Mouse (Mus musculus) stomach, embryonic 14.5 days (tissue): ENCODE measurements at regions not wholly inside any gene's neighbourhood (a gene's known extent, or its start where the extent isn't known, plus 50 kb on each side); places are given as distances from the start of the nearest gene placed in this dataset.

Experiments used
- ATAC-seq: fragments of 200-750 bp; cut with Nextera tagmentation; 2 replicates; pipeline ENCODE4 v1.8.0; 2017; ENCODE audit warnings: low read depth, moderate TSS enrichment; ENCODE audit not compliant: insufficient number of reproducible peaks, insufficient read depth, low FRiP score
- H3K27ac ChIP-seq: fragments of 300-500 bp; sonication (generic); 2 replicates; pipeline ENCODE4 v1.5.1; 2014; ENCODE audit warnings: mild to moderate bottlenecking, low read length, moderate library complexity, mixed read lengths
- H3K27me3 ChIP-seq: fragments of 300-500 bp; sonication (generic); 2 replicates; pipeline ENCODE4 v1.6.1; 2014; ENCODE audit warnings: low read length, control low read depth, mixed read lengths; ENCODE audit not compliant: control insufficient read depth, insufficient read depth
- H3K36me3 ChIP-seq: fragments of 300-500 bp; sonication (generic); 2 replicates; pipeline ENCODE4 v1.6.1; 2014; ENCODE audit warnings: mild to moderate bottlenecking, control low read depth, low read length, moderate library complexity, mixed read lengths; ENCODE audit not compliant: control insufficient read depth, insufficient read depth
- H3K4me1 ChIP-seq: fragments of 300-500 bp; sonication (generic); 2 replicates; pipeline ENCODE4 v1.6.1; 2014; ENCODE audit warnings: low read length, control low read depth, mixed read lengths; ENCODE audit not compliant: control insufficient read depth, insufficient read depth
- H3K4me2 ChIP-seq: fragments of 300-500 bp; sonication (generic); replicated peaks from 2 replicates; pipeline ENCODE4 v1.6.1; 2014; ENCODE audit warnings: low read depth, low read length, control low read depth
- H3K4me3 ChIP-seq: fragments of 300-500 bp; sonication (generic); 2 replicates; pipeline ENCODE4 v1.5.1; 2014; ENCODE audit warnings: low read depth, low read length, control low read depth
- H3K9ac ChIP-seq: fragments of 300-500 bp; sonication (generic); replicated peaks from 2 replicates; pipeline ENCODE4 v1.6.1; 2014; ENCODE audit warnings: low read depth, mild to moderate bottlenecking, control low read depth, low read length, moderate library complexity, mixed read lengths
- H3K9me3 ChIP-seq: fragments of 300-500 bp; sonication (generic); 2 replicates; pipeline ENCODE4 v1.6.1; 2016; ENCODE audit warnings: low read depth, low read length, control low read depth; ENCODE audit not compliant: control insufficient read depth
- WGBS: fragments of 180-500 bp; shearing (Covaris S2); extraction: QIAGEN DNeasy Blood & Tissue Kit; methylation state at CpG from one replicate; pipeline ENCODE4 v1.1.7; 2014; 5-methylcytosine and 5-hydroxymethylcytosine counted together

GRCm38 (mm10) chr13:118849541-118849940 lies 179.9 kb downstream of the Fgf10 start:
- no peaks in the 10 kb centered on the region for H3K9me3 ChIP-seq
- no peak overlapping the region for H3K9ac ChIP-seq
- no peaks in the 10 kb centered on the region for H3K4me1 ChIP-seq
- H3K36me3 ChIP-seq = no peaks in the 10 kb centered on the region
- H3K4me3 ChIP-seq = no peak overlapping the region
- ATAC-seq = no peak
- no peak overlapping the region for H3K4me2 ChIP-seq
- H3K27ac ChIP-seq = no peak overlapping the region
- no peaks in the 10 kb centered on the region for H3K27me3 ChIP-seq
- WGBS = 88% methylated on average over 5 of the region's 5 CpGs

GRCm38 (mm10) chr13:118850708-118851107 lies 181.1 kb downstream of the Fgf10 start:
- Histone ChIP-seq H3K27ac (no peak overlapping the region), H3K36me3 (no peaks in the 10 kb centered on the region), H3K27me3 (no peaks in the 10 kb centered on the region), H3K9me3 (no peaks in the 10 kb centered on the region), H3K4me3 (no peak overlapping the region), H3K9ac (no peak overlapping the region), H3K4me2 (no peak overlapping the region), H3K4me1 (no peaks in the 10 kb centered on the region)
- ATAC-seq = no peak
- 81% methylated on average over 8 of the region's 8 CpGs for WGBS

- Histone ChIP-seq H3K4me1 (no peaks in the 10 kb centered on the region), H3K27me3 (no peaks in the 10 kb centered on the region), H3K4me3 (no peak overlapping the region), H3K9ac (no peak overlapping the region), H3K9me3 (no peaks in the 10 kb centered on the region), H3K27ac (no peak overlapping the region), H3K4me2 (no peak overlapping the region), H3K36me3 (no peaks in the 10 kb centered on the region)
- no peak for ATAC-seq
- WGBS = 82% methylated on average over 9 of the region's 9 CpGs
Measured at GRCm38 (mm10) chr13:118886339-118886810, 216.8 kb downstream of the Fgf10 start.

GRCm38 (mm10) chr13:118895079-118895478 lies 225.5 kb downstream of the Fgf10 start:
- Histone ChIP-seq H3K9ac (no peak overlapping the region), H3K36me3 (no peaks in the 10 kb centered on the region), H3K4me2 (no peak overlapping the region), H3K27ac (no peak overlapping the region), H3K27me3 (no peaks in the 10 kb centered on the region), H3K4me1 (no peaks in the 10 kb centered on the region), H3K9me3 (no peaks in the 10 kb centered on the region), H3K4me3 (no peak overlapping the region)
- ATAC-seq = no peak
- 93% methylated on average over 4 of the region's 4 CpGs for WGBS

- 93% methylated on average over 2 of the region's 2 CpGs for WGBS
- Histone ChIP-seq H3K4me2 (no peak overlapping the region), H3K27me3 (no peaks in the 10 kb centered on the region), H3K27ac (no peak overlapping the region), H3K4me3 (no peak overlapping the region), H3K9me3 (no peaks in the 10 kb centered on the region), H3K9ac (no peak overlapping the region), H3K4me1 (no peaks in the 10 kb centered on the region), H3K36me3 (no peaks in the 10 kb centered on the region)
- no peak for ATAC-seq
Measured at GRCm38 (mm10) chr13:118901950-118902349, 232.4 kb downstream of the Fgf10 start.

GRCm38 (mm10) chr13:118910351-118910750 lies 240.8 kb downstream of the Fgf10 start:
- Histone ChIP-seq H3K27me3 (no peaks in the 10 kb centered on the region), H3K27ac (no peak overlapping the region), H3K4me3 (no peak overlapping the region), H3K9ac (no peak overlapping the region), H3K4me1 (no peaks in the 10 kb centered on the region), H3K9me3 (no peaks in the 10 kb centered on the region), H3K4me2 (no peak overlapping the region), H3K36me3 (no peaks in the 10 kb centered on the region)
- no peak for ATAC-seq
- 92% methylated on average over 2 of the region's 2 CpGs for WGBS

GRCm38 (mm10) chr13:118940786-118941185 lies 271.2 kb downstream of the Fgf10 start:
- Histone ChIP-seq H3K9ac (no peak overlapping the region), H3K27ac (no peak overlapping the region), H3K9me3 (no peaks in the 10 kb centered on the region), H3K36me3 (no peaks in the 10 kb centered on the region), H3K27me3 (no peaks in the 10 kb centered on the region), H3K4me3 (no peak overlapping the region), H3K4me2 (no peak overlapping the region), H3K4me1 (no peaks in the 10 kb centered on the region)
- 92% methylated on average over 3 of the region's 3 CpGs for WGBS
- ATAC-seq = no peak

- H3K36me3 ChIP-seq = no peaks in the 10 kb centered on the region
- H3K9ac ChIP-seq = no peak overlapping the region
- no peak overlapping the region for H3K4me3 ChIP-seq
- no peaks in the 10 kb centered on the region for H3K9me3 ChIP-seq
- no peak for ATAC-seq
- 72% methylated on average over 3 of the region's 3 CpGs for WGBS
- H3K4me1 ChIP-seq = no peaks in the 10 kb centered on the region
- no peak overlapping the region for H3K4me2 ChIP-seq
- H3K27me3 ChIP-seq = no peaks in the 10 kb centered on the region
- H3K27ac ChIP-seq = no peak overlapping the region
Measured at GRCm38 (mm10) chr13:118966120-118966676, 296.6 kb downstream of the Fgf10 start.

GRCm38 (mm10) chr13:118967707-118968106 lies 298.1 kb downstream of the Fgf10 start:
- Histone ChIP-seq H3K4me1 (no peaks in the 10 kb centered on the region), H3K27ac (no peak overlapping the region), H3K9ac (no peak overlapping the region), H3K4me2 (no peak overlapping the region), H3K27me3 (no peaks in the 10 kb centered on the region), H3K36me3 (no peaks in the 10 kb centered on the region), H3K9me3 (no peaks in the 10 kb centered on the region), H3K4me3 (no peak overlapping the region)
- 82% methylated on average over 4 of the region's 4 CpGs for WGBS
- no peak for ATAC-seq
